Mouse (Mus musculus): ENCODE results near the gene Gm28845. TPM values are rescaled to one million over a fixed set of nuclear protein-coding genes. Genes with fewer than 3 reads are reported as not detected.

The Gm28845 gene
- polyA plus RNA-seq, 1 experiment from 2014 or later = not detected

Other genes starting within 250 kb of the Gm28845 start
- gene Plekhm3, start 162.7 kb downstream of the Gm28845 start, polyA plus RNA-seq (2015; fragmentation: Nextera tagmentation; extraction: Ambion mirVana) = 10.9 and 11.1 TPM in 2 replicates
- not detected in 2 replicates for gene Akr1cl, start 86.8 kb downstream of the Gm28845 start, polyA plus RNA-seq (2015; fragmentation: Nextera tagmentation; extraction: Ambion mirVana)
- not detected in 2 replicates for gene Cryge, start 68.4 kb downstream of the Gm28845 start, polyA plus RNA-seq (2015; fragmentation: Nextera tagmentation; extraction: Ambion mirVana)
- not detected in 2 replicates for gene Crygd, start 56.1 kb downstream of the Gm28845 start, polyA plus RNA-seq (2015; fragmentation: Nextera tagmentation; extraction: Ambion mirVana)
- gene Crygc, start 45.9 kb downstream of the Gm28845 start, polyA plus RNA-seq (2015; fragmentation: Nextera tagmentation; extraction: Ambion mirVana) = not detected in 2 replicates
- 0.34 TPM in 1 of 2 replicates, not detected in the other for gene Crygb, start 37.3 kb downstream of the Gm28845 start, polyA plus RNA-seq (2015; fragmentation: Nextera tagmentation; extraction: Ambion mirVana)
- not detected in 2 replicates for gene Cryga, start 16.2 kb downstream of the Gm28845 start, polyA plus RNA-seq (2015; fragmentation: Nextera tagmentation; extraction: Ambion mirVana)
- 0.70 and 0.78 TPM in 2 replicates for gene D630023F18Rik, start 3.7 kb upstream of the Gm28845 start, polyA plus RNA-seq (2015; fragmentation: Nextera tagmentation; extraction: Ambion mirVana)
- gene Idh1, start 66.9 kb upstream of the Gm28845 start, polyA plus RNA-seq (2015; fragmentation: Nextera tagmentation; extraction: Ambion mirVana) = 500 and 521 TPM in 2 replicates
- gene Pikfyve, start 67.1 kb upstream of the Gm28845 start, polyA plus RNA-seq (2015; fragmentation: Nextera tagmentation; extraction: Ambion mirVana) = 11.5 and 13.7 TPM in 2 replicates
- 1.6 and 2.3 TPM in 2 replicates for gene Pth2r, start 162.5 kb upstream of the Gm28845 start, polyA plus RNA-seq (2015; fragmentation: Nextera tagmentation; extraction: Ambion mirVana)

Measured in hindbrain, embryonic 13.5 days (tissue).